In genomic region chr9:62188835-62189234, GRCm38 (mm10) we compare ENCODE assay signal across 16 mouse cellular contexts.
DNase-seq lines count a peak whose midpoint lies in the region; ATAC-seq lines count a peak whose summit lies in the region.
"Had no signal": no experiment of that assay in that cellular context is flagged by ENCODE, and none has a peak within 500 bp of the region (broad histone marks: within the 10 kb centered on the region; RNA-seq: fewer than 3 reads in every experiment).

No protein-coding gene starts in this region.

- no peak for DNase-seq in kidney, postnatal 10 days
- peak; percentile 91 for DNase-seq in cerebellum, adult 11-12 months
- DNase-seq in cerebellum, adult 9-10 months, result peak; percentile 94
- DNase-seq in limb, embryonic 10.5 days (ENCODE audit: low spot score), result peak; percentile 52
- DNase-seq: gastrocnemius, postnatal 25 days; lung, postnatal 36 days had no signal

- no peaks in the 10 kb centered on the region for H3K36me3 ChIP-seq in kidney, embryonic 15.5 days
- no peaks in the 10 kb centered on the region for H3K36me3 ChIP-seq in limb, embryonic 10.5 days
- H3K36me3 ChIP-seq in midbrain, embryonic 13.5 days, result no peaks in the 10 kb centered on the region
- H3K36me3 ChIP-seq: forebrain, embryonic 12.5 days; heart, embryonic 13.5 days; liver, embryonic 15.5 days had no signal

- H3K4me1 ChIP-seq in kidney, embryonic 15.5 days, result peaks cover 36% of the 10 kb centered on the region
- peaks cover 70% of the 10 kb centered on the region for H3K4me1 ChIP-seq in limb, embryonic 10.5 days
- H3K4me1 ChIP-seq in midbrain, embryonic 13.5 days (replicated peaks), result peaks cover 34% of the 10 kb centered on the region

- no peak overlapping the region for H3K27ac ChIP-seq in kidney, embryonic 15.5 days
- no peak overlapping the region for H3K27ac ChIP-seq in limb, embryonic 10.5 days
- no peak overlapping the region for H3K27ac ChIP-seq in midbrain, embryonic 13.5 days
- H3K27ac ChIP-seq: forebrain, embryonic 12.5 days; heart, embryonic 13.5 days; liver, embryonic 15.5 days; stomach, postnatal 0 days had no signal

- H3K9ac ChIP-seq in kidney, embryonic 15.5 days, result no peak overlapping the region
- no peak overlapping the region for H3K9ac ChIP-seq in midbrain, embryonic 13.5 days (replicated peaks)
- H3K9ac ChIP-seq: forebrain, embryonic 12.5 days; heart, embryonic 13.5 days; liver, embryonic 15.5 days had no signal

- no peak overlapping the region for H3K4me2 ChIP-seq in kidney, embryonic 15.5 days
- H3K4me2 ChIP-seq in midbrain, embryonic 13.5 days (replicated peaks), result no peak overlapping the region
- H3K4me2 ChIP-seq: forebrain, embryonic 12.5 days; heart, embryonic 13.5 days; liver, embryonic 15.5 days had no signal

- no peaks in the 10 kb centered on the region for H3K9me3 ChIP-seq in kidney, embryonic 15.5 days (replicated peaks)
- no peaks in the 10 kb centered on the region for H3K9me3 ChIP-seq in limb, embryonic 10.5 days (replicated peaks)
- H3K9me3 ChIP-seq in midbrain, embryonic 13.5 days, result no peaks in the 10 kb centered on the region
- H3K9me3 ChIP-seq: forebrain, embryonic 12.5 days; heart, embryonic 13.5 days; liver, embryonic 15.5 days had no signal

- H3K4me3 ChIP-seq in kidney, embryonic 15.5 days (replicated peaks), result no peak overlapping the region
- no peak overlapping the region for H3K4me3 ChIP-seq in limb, embryonic 10.5 days
- H3K4me3 ChIP-seq in midbrain, embryonic 13.5 days (replicated peaks), result no peak overlapping the region
- H3K4me3 ChIP-seq: forebrain, embryonic 12.5 days; heart, embryonic 13.5 days; liver, embryonic 15.5 days had no signal

- ATAC-seq in kidney, embryonic 15.5 days (replicated peaks; ENCODE audit: low FRiP score), result peak; percentile 38; the same call in 1 of the 2 replicates
- no peak for ATAC-seq in midbrain, embryonic 13.5 days
- no peak for ATAC-seq in erythroblast, adult 5-6 weeks (replicated peaks; ENCODE audit: low FRiP score, poor library complexity, severe bottlenecking)
- ATAC-seq: midbrain, embryonic 16.5 days; Patski had no signal

- H3K27me3 ChIP-seq in kidney, embryonic 15.5 days, result peaks cover 45% of the 10 kb centered on the region
- H3K27me3 ChIP-seq in limb, embryonic 10.5 days (ENCODE audit: low read depth, poor library complexity, severe bottlenecking), result peaks cover 24% of the 10 kb centered on the region
- H3K27me3 ChIP-seq in midbrain, embryonic 13.5 days, result peaks cover 6% of the 10 kb centered on the region; the same call in 1 of the 2 replicates
- H3K27me3 ChIP-seq: CH12.LX; liver, embryonic 15.5 days had no signal

- WGBS in kidney, embryonic 15.5 days, result 12% methylated on average over 6 of the region's 6 CpGs
- WGBS in limb, embryonic 10.5 days, result 19% methylated on average over 6 of the region's 6 CpGs
- WGBS in midbrain, embryonic 13.5 days, result 74% methylated on average over 6 of the region's 6 CpGs
